Mouse (Mus musculus): ENCODE data around the gene Clic4.

DNA sequence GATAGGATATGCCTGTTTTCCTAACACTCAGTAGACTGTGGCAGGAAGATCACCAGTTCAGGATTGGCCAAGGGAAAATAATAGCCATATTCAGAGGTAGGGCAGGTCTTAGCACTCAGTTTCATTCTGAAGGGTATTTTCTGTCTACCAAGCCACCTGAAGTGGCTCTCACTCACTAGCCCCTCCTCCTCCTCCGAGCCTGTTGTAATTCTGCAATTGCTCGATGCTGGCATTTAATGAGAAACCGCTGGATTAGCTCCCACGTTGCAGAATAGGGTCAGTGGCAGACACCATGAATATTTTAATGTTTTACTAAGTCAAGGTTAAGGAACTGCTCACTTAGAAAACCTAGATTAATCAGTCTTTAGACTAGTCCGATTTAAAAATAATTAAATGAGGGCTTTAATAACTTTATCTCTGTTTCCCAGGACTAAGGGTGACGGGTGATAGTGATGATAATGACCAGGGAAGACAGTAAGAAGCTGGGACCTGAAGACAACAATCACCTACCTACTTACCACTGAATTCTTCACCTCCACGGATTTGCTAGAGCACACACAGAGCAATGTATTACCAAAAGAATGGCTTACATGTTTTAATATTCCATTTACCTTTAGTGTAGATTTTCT is 29.6 kb downstream of the Clic4 start:
- no peak for TF ChIP-seq POLR2A (IDR thresholded peaks at IDR 0.05; ENCODE audit: borderline replicate concordance, control insufficient read depth, low read depth, low read length)
- no peak for TF ChIP-seq CTCF (IDR thresholded peaks at IDR 0.05; ENCODE audit: control insufficient read depth, insufficient read depth, low read length)
